Mouse (Mus musculus) kidney, adult 10 weeks (tissue): ENCODE results near the gene Olfr49. TPM values are rescaled to one million over a fixed set of nuclear protein-coding genes. Genes with fewer than 3 reads are reported as not detected.

Experiments
- polyA plus RNA-seq: library from polyadenylated mRNA; stranded (reverse); fragments of 350-450 nt; fragmentation: Illumina TruSeq; extraction: RNeasy Lipid Tissue Mini Kit (QIAGEN cat#74804); gene quantifications from one replicate; pipeline ENCODE4 v1.2.3, GENCODE M21; 2014; ENCODE audit warnings: low read depth, low replicate concordance

Gene Olfr49
- not detected for polyA plus RNA-seq

GRCm38 (mm10) chr14:54284839-54285238 lies at the start of gene Olfr49:
TSS of gene Olfr49 (minus strand) at chr14:54284939.

GRCm38 (mm10) chr14:54253741-54254291 lies 30.9 kb downstream of the Olfr49 start, which contains the start of the genes Dad1 and Abhd4:
TSS of gene Dad1 (minus strand) at chr14:54254104.
TSS of gene Abhd4 (plus strand) at chr14:54254188.

Other genes starting within 250 kb of the Olfr49 start
- 6.7 TPM for gene Dad1, start 30.8 kb downstream of the Olfr49 start, polyA plus RNA-seq
- 12.4 TPM for gene Abhd4, start 30.8 kb downstream of the Olfr49 start, polyA plus RNA-seq
- 11.4 TPM for gene Oxa1l, start 75.9 kb upstream of the Olfr49 start, polyA plus RNA-seq
- 50.5 TPM for gene Slc7a7, start 132.8 kb upstream of the Olfr49 start, polyA plus RNA-seq
- 47.3 TPM for gene Mrpl52, start 142.0 kb upstream of the Olfr49 start, polyA plus RNA-seq
- gene Mmp14, start 146.7 kb upstream of the Olfr49 start, polyA plus RNA-seq: 6.0 TPM
- gene Lrp10, start 179.2 kb upstream of the Olfr49 start, polyA plus RNA-seq: 4.0 TPM
- not detected for gene Rem2, start 191.2 kb upstream of the Olfr49 start, polyA plus RNA-seq
- gene Prmt5, start 232.6 kb upstream of the Olfr49 start, polyA plus RNA-seq: 43.0 TPM